Mouse (Mus musculus) liver, adult 2 months (tissue): ENCODE data around the gene Nkiras2. TPM values are rescaled to one million over a fixed set of nuclear protein-coding genes. Genes with fewer than 3 reads are reported as not detected.

Experiments
- DNase-seq: peaks from one replicate; pipeline ENCODE4 v3.0.0-alpha.2; 2011; ENCODE audit warnings: low read depth, low spot score; ENCODE audit errors: extremely low read depth
- H3K27ac ChIP-seq: fragments of 200-500 bp; replicated peaks from 2 replicates; pipeline ENCODE4 v1.5.1; 2012; ENCODE audit warnings: low read depth, mild to moderate bottlenecking, control low read depth, inconsistent platforms, low read length; ENCODE audit not compliant: insufficient read depth
- H3K27me3 ChIP-seq: fragments of 200-500 bp; 2 replicates; pipeline ENCODE4 v1.6.1; 2012; ENCODE audit warnings: mild to moderate bottlenecking, moderate library complexity, low read length, inconsistent platforms; ENCODE audit not compliant: control insufficient read depth, insufficient read depth
- H3K36me3 ChIP-seq: fragments of 200-500 bp; 2 replicates; pipeline ENCODE4 v1.6.1; 2012; ENCODE audit warnings: low read length, inconsistent platforms; ENCODE audit not compliant: control insufficient read depth, insufficient read depth
- H3K4me1 ChIP-seq: fragments of 200-500 bp; 2 replicates; pipeline ENCODE4 v1.6.1; 2011; ENCODE audit warnings: low read length; ENCODE audit not compliant: control insufficient read depth, insufficient read depth
- H3K4me3 ChIP-seq: fragments of 200-500 bp; 2 replicates; pipeline ENCODE4 v1.5.1; 2011; ENCODE audit warnings: low read depth, mild to moderate bottlenecking, control low read depth, low read length, moderate library complexity; ENCODE audit not compliant: insufficient read depth
- H3K79me2 ChIP-seq: fragments of 200-500 bp; 2 replicates; pipeline ENCODE4 v1.6.1; 2012; ENCODE audit warnings: inconsistent platforms, mild to moderate bottlenecking, low read length, moderate library complexity; ENCODE audit not compliant: control insufficient read depth, insufficient read depth
- H3K9ac ChIP-seq: fragments of 200-500 bp; 2 replicates; pipeline ENCODE4 v1.6.1; 2012; ENCODE audit warnings: low read depth, mild to moderate bottlenecking, control low read depth, inconsistent platforms, low read length
- CTCF ChIP-seq: fragments of 200-500 bp; IDR thresholded peaks from 2 replicates; pipeline ENCODE4 v1.5.1; 2011; ENCODE audit warnings: low read depth, low read length, control low read depth
- POLR2A ChIP-seq: fragments of 200-500 bp; IDR thresholded peaks from 2 replicates; pipeline ENCODE4 v1.6.1; 2011; ENCODE audit warnings: low read length, control low read depth; ENCODE audit not compliant: insufficient read depth; ENCODE audit errors: extremely low read depth
- WGBS: fragments of 180-500 bp; shearing (Covaris S2); methylation state at CpG from one replicate; pipeline ENCODE4 v1.1.7; 2018; 5-methylcytosine and 5-hydroxymethylcytosine counted together
- polyA plus RNA-seq: library from polyadenylated mRNA; depleted of rRNA; stranded (reverse); fragments of >200 nt; gene quantifications from 2 replicates; pipeline ENCODE4 v1.2.3, GENCODE M21; 2012
- total RNA-seq: library from RNA; depleted of rRNA; stranded (reverse); fragments of >200 nt; gene quantifications from 2 replicates; pipeline ENCODE4 v1.2.3, GENCODE M21; 2014

Nkiras2 gene
- total and polyA plus RNA-seq, 2 experiments = 13.7 to 32.0 TPM

DNA sequence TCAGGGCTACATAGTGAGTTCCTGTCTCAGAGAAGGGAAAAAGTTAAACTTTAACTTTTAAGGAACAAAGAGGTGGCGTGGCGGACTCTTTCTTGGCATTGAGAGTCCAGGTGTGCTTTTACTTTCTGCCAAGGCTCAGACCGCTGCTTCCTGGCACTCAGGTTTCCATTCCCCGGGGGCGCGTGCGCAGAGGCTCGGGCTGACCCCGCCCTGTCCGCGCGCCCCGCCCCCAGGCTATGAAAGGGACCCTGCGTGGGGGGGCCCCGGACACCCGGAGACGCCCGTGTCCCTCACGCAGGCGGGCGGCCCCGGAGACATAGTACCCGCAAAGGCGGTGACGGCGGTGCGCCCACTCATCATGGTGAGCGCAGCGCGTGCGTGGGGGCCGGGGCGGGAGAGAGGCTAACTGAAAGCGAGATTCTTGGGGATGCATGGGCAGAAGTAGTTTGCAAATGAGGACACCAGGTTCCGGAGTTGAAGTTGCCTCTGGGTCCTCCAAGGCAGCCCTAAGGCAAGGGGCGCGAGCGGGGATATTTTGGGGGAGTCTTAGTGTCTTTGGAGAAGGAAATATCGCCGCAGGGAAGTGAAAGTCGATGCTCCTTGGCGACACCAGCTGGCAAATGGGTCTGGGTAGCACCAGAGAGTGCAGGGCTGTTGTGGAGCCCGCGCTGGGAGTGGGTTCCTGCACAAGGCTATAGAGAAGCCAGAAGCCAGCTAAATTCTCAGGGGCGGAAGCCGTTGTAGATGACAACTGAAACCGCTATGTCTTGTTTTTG is 44.1 kb upstream of the Nkiras2 start, which contains the start of gene Cnp:
TSS of gene Cnp (plus strand) at position 197 of the 776 bp plus-strand sequence.
- no peaks in the 10 kb centered on the region for H3K79me2 ChIP-seq
- H3K36me3 ChIP-seq = no peaks in the 10 kb centered on the region
- H3K9ac ChIP-seq = peak within 1 kb of the TSS; percentile 92
- H3K4me1 ChIP-seq = peaks cover 3% of the 10 kb centered on the region; the same call in 1 of the 2 replicates
- peak within 1 kb of the TSS; percentile 55 for H3K27ac ChIP-seq
- no peaks in the 10 kb centered on the region for H3K27me3 ChIP-seq
- TF ChIP-seq POLR2A = 0 out of 2 replicates have a peak, but pooled peaks have one; percentile 48
- TF ChIP-seq CTCF = no peak
- peak within 1 kb of the TSS; percentile 82 for H3K4me3 ChIP-seq
- 2% methylated on average over 47 of the region's 47 CpGs for WGBS
- DNase-seq = peak; percentile 80

DNA sequence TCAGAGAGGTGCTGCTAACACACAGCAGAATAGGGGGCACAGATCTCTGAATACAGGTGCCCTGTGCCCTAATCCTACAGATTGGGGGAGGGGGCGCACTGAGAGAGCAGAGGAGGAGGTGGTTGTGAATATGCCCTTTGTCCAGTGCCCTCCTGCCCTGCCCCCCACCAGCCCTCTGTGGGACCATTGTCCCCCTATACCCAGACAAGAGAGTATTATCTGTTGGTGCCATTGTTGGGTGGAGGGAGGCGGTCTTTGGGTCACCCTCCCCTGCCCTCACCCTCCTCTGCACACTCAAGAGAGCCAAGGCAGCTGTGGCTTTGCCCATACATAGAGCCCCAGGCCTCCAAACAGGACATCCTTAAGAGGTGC is 43.6 kb upstream of the Nkiras2 start:
- WGBS = 58% methylated on average over 2 of the region's 2 CpGs
- no peak for TF ChIP-seq POLR2A
- TF ChIP-seq CTCF = no peak
- DNase-seq = no peak
- Histone ChIP-seq H3K36me3 (no peaks in the 10 kb centered on the region; the same call in 1 of the 2 replicates), H3K4me3 (peak overlapping the region; percentile 82), H3K27ac (no peak overlapping the region), H3K27me3 (no peaks in the 10 kb centered on the region), H3K79me2 (no peaks in the 10 kb centered on the region), H3K4me1 (peaks cover 3% of the 10 kb centered on the region; the same call in 1 of the 2 replicates), H3K9ac (peak overlapping the region; percentile 92)

DNA sequence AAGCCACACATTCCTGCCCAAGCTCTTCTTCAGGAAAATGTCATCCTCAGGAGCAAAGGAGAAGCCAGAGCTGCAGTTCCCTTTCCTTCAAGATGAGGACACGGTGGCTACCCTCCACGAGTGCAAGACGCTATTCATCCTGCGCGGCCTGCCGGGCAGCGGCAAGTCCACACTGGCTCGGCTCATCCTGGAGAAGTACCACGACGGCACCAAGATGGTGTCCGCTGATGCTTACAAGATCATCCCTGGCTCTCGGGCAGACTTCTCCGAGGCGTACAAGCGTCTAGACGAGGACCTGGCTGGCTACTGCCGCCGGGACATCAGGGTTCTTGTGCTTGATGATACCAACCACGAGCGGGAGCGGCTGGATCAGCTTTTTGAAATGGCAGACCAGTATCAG is 42.8 kb upstream of the Nkiras2 start:
- H3K79me2 ChIP-seq = no peaks in the 10 kb centered on the region
- H3K36me3 ChIP-seq = no peaks in the 10 kb centered on the region; the same call in 1 of the 2 replicates
- peaks cover 3% of the 10 kb centered on the region; the same call in 1 of the 2 replicates for H3K4me1 ChIP-seq
- TF ChIP-seq CTCF = no peak
- no peak for TF ChIP-seq POLR2A
- no peak for DNase-seq
- WGBS = 78% methylated on average over 21 of the region's 21 CpGs
- H3K4me3 ChIP-seq = no peak overlapping the region
- H3K27me3 ChIP-seq = no peaks in the 10 kb centered on the region
- H3K27ac ChIP-seq = no peak overlapping the region
- H3K9ac ChIP-seq = no peak overlapping the region; the same call in 1 of the 2 replicates

DNA sequence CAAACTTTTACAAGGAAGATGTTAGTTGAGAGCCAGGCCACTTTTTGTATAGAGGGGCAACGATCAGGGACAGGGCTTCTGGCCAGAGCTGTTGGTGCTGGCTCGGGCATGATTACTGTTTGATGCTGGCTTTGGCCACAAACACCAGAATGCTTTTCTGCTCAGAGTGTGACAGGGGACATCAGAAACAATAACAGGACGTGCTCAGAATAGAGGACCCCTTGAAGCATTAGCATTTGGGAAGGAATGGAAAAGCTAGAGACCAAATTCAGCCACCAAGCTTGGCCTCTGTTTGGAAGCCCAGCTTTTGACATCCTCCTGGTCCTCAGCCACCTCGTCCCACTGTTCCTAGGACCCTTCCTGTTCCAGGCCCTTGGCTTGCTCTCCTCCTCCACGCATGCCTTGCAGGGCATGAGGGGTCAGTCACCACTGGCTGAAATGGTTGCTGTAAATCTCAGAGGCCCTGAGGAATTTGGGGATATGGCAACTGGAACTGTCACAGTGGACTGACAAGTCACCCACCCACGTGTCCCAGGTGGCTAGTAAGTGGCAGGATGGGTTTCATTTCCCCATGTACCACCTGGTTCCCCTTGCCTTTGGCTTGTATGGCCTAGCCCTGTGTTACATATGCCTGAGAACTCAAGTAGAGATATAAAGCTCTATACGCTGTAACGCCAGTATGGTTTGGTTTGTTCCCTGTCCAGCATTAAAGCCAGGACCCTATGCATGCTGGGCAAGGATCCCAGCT is 41.0 kb upstream of the Nkiras2 start:
- peaks cover 3% of the 10 kb centered on the region; the same call in 1 of the 2 replicates for H3K36me3 ChIP-seq
- DNase-seq = no peak
- 0 out of 2 replicates have a peak, but pooled peaks cover 3% of the 10 kb centered on the region for H3K4me1 ChIP-seq
- no peak overlapping the region for H3K4me3 ChIP-seq
- no peaks in the 10 kb centered on the region for H3K79me2 ChIP-seq
- no peak overlapping the region for H3K9ac ChIP-seq
- no peak overlapping the region for H3K27ac ChIP-seq
- H3K27me3 ChIP-seq = no peaks in the 10 kb centered on the region
- TF ChIP-seq POLR2A (no peak), CTCF (no peak)
- WGBS = 66% methylated on average over 8 of the region's 8 CpGs

DNA sequence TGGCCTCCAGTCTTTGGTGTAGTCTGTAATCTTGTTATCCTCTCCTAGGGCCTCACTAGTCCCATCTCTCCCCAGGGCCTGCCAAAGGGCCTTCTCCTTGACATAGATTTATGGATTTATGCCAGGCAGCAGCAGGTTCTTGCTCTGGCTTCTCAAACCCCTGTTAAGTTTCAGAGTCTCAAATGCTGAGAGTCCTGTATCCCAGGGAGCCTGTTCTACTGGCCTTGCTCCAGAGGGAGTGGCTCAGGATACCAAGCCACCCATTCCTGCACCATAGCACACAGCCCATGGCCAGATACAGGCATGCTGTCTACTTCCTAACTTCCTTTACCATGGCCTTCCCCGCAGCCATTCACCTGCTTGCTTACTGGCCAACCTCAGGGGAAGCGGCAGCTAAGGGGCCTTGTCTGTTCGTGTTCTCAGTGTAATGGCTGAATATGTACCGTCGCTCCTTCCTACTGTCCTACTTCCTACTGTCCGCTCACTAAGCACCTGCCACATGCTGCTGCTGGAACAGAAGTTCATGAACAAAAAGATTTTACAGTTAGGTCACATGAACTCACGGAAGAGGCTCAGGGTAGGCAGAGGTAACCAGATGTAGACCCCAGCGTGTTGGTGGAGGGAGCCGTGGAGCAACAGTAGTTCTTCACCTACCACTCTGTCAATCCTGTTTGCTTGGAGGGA is 39.8 kb upstream of the Nkiras2 start:
- H3K79me2 ChIP-seq = no peaks in the 10 kb centered on the region
- no peak for DNase-seq
- TF ChIP-seq POLR2A = no peak
- no peak for TF ChIP-seq CTCF
- H3K9ac ChIP-seq = no peak overlapping the region
- 95% methylated on average over 9 of the region's 9 CpGs for WGBS
- no peak overlapping the region for H3K27ac ChIP-seq
- H3K27me3 ChIP-seq = no peaks in the 10 kb centered on the region
- 0 out of 2 replicates have a peak, but pooled peaks cover 2% of the 10 kb centered on the region for H3K4me1 ChIP-seq
- H3K36me3 ChIP-seq = peaks cover 13% of the 10 kb centered on the region
- no peak overlapping the region for H3K4me3 ChIP-seq
